Mouse (Mus musculus) small intestine, adult 2 months (tissue): ENCODE measurements around the gene Prkag1. TPM values are rescaled to one million over a fixed set of nuclear protein-coding genes. Genes with fewer than 3 reads are reported as not detected.
A peak's percentile ranks its signal among the peaks of the same experiment; 100 is the strongest.

Experiments used
- H3K27ac ChIP-seq: fragments of 200-500 bp; 2 replicates; pipeline ENCODE4 v1.5.1; 2012; ENCODE audit warnings: low read depth, low read length, control low read depth, inconsistent platforms; ENCODE audit not compliant: insufficient read depth
- H3K27me3 ChIP-seq: fragments of 200-500 bp; 2 replicates; pipeline ENCODE4 v1.6.1; 2012; ENCODE audit warnings: mild to moderate bottlenecking, moderate library complexity, low read length, inconsistent platforms; ENCODE audit not compliant: control insufficient read depth, insufficient read depth
- H3K36me3 ChIP-seq: fragments of 200-500 bp; 2 replicates; pipeline ENCODE4 v1.6.1; 2012; ENCODE audit warnings: mild to moderate bottlenecking, low read length, control low read depth, inconsistent platforms; ENCODE audit not compliant: control insufficient read depth, insufficient read depth
- H3K4me1 ChIP-seq: fragments of 200-500 bp; 2 replicates; pipeline ENCODE4 v1.6.1; 2012; ENCODE audit warnings: low read length, inconsistent platforms, mixed read lengths; ENCODE audit not compliant: control insufficient read depth, insufficient read depth, insufficient read length
- H3K4me3 ChIP-seq: fragments of 200-500 bp; 2 replicates; pipeline ENCODE4 v1.5.1; 2012; ENCODE audit warnings: low read depth, mild to moderate bottlenecking, control low read depth, inconsistent platforms, low read length, moderate library complexity
- CTCF ChIP-seq: fragments of 200-500 bp; IDR thresholded peaks from 2 replicates; pipeline ENCODE4 v1.5.1; 2012; ENCODE audit warnings: low read depth, mild to moderate bottlenecking, control low read depth, inconsistent platforms, low read length, moderate library complexity, mixed read lengths; ENCODE audit not compliant: insufficient replicate concordance, insufficient read length; ENCODE audit errors: extremely low read depth
- POLR2A ChIP-seq: fragments of 200-500 bp; IDR thresholded peaks from 2 replicates; pipeline ENCODE4 v1.6.1; 2012; ENCODE audit warnings: low read depth, mild to moderate bottlenecking, control low read depth, inconsistent platforms, low read length, moderate library complexity
- WGBS: fragments of 180-500 bp; shearing (Covaris S2); methylation state at CpG from one replicate; pipeline ENCODE4 v1.1.7; 2018; 5-methylcytosine and 5-hydroxymethylcytosine counted together
- polyA plus RNA-seq: library from polyadenylated mRNA; depleted of rRNA; stranded (reverse); fragments of >200 nt; gene quantifications from 2 replicates; pipeline ENCODE4 v1.2.3, GENCODE M21; 2012

Gene Prkag1
- polyA plus RNA-seq, 1 experiment = 65.7 TPM

DNA sequence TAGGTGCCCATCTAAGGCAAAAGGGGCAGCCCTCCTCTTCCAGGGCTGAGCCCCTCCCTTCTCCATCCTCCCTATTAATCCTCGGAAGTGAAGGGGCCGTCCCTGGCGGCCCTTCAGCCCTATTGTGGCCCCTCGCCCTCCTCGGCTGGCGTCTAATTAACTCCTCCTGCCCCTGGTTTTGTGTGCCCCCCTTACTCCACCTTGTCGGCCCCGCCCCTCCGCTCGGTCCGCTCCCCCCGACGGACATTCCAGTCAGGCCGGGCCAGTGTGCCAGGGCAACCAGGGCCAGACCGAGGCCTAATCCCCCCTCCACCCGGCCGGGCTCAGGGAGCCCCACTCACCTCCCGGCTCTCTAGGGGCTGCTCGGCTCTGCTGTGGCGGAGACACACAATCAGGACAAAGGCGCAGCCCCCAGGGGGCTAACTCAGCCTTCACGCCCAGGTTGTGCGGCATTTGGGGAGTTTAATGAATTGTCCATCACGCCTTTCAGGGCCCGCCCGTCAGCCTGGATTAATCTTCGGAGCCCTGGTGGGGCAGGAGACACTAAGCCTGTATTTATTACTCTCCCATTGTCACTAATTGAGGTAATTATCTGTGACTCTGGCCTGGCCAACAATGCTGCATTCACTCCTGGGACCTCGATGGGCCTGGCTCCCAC, 33.4 kb downstream of the Prkag1 start:
- Histone ChIP-seq H3K4me3 (no peak overlapping the region), H3K4me1 (peaks cover 3% of the 10 kb centered on the region; the same call in 1 of the 2 replicates), H3K27ac (no peak overlapping the region), H3K36me3 (no peaks in the 10 kb centered on the region), H3K27me3 (peaks cover 35% of the 10 kb centered on the region)
- TF ChIP-seq CTCF (no peak), POLR2A (no peak)
- 24% methylated on average over 28 of the region's 28 CpGs for WGBS

DNA sequence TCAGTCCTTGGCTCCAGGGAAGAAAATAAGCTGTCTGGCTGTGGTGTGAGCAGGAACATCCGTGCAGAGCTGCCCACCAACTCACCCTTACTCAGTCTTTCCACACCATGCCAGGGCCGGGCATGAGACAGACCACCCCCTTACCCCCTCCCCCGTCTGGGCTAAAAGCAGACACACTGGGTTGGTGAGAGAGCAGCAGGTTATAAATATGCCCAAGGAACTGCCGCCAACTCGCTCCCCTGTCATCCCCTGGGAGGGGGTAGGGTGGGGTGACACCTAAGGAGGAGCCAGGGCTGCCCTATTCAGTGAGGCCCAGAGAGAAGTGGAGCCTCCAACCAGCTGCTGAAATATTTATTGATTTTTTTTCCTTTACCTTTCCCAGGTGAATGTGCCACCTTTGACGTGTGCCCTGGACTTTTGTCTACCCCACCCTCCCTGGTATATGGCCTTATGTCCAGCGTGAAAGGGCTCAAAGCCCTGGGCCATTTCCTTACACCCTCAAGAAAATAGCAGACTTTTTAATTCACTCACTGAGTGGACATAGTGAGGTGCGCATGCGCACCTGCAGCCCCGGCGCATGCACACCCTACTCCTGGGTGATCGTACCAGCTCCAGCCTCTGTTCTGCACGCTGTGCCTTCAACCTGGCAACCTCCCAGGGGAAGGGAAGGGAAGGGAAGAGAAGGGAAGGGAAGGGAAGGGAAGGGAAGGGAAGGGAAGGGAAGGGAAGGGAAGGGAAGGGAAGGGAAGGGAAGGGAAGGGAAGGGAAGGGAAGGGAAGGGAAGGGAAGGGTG, 34.3 kb downstream of the Prkag1 start:
- no peaks in the 10 kb centered on the region for H3K36me3 ChIP-seq
- H3K4me1 ChIP-seq = peaks cover 6% of the 10 kb centered on the region; the same call in 1 of the 2 replicates
- no peak for TF ChIP-seq POLR2A
- TF ChIP-seq CTCF = no peak
- 6% methylated on average over 13 of the region's 13 CpGs for whole genome bisulfite sequencing
- no peak overlapping the region for H3K4me3 ChIP-seq
- peaks cover 45% of the 10 kb centered on the region for H3K27me3 ChIP-seq
- no peak overlapping the region for H3K27ac ChIP-seq

DNA sequence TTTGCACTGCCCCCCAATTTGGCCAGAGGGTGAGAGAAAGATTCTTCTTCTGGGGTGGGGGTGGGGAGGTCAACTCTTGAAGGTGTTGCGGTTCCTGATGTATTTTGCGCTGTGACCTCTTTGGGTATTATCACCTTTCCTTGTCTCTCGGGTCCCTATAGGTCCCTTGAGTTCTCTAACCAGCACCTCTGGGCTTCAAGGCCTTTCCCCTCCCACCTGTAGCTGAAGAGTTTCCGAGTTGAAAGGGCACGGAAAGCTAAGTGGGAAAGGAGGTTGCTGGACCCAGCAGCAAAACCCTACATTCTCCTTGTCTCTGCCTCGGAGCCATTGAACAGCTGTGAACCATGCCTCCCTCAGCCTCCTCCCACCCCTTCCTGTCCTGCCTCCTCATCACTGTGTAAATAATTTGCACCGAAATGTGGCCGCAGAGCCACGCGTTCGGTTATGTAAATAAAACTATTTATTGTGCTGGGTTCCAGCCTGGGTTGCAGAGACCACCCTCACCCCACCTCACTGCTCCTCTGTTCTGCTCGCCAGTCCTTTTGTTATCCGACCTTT, 38.1 kb downstream of the Prkag1 start:
- H3K27me3 ChIP-seq = peaks cover 69% of the 10 kb centered on the region
- 7% methylated on average over 13 of the region's 13 CpGs for WGBS
- H3K27ac ChIP-seq = no peak overlapping the region
- no peaks in the 10 kb centered on the region for H3K36me3 ChIP-seq
- no peak for TF ChIP-seq CTCF
- TF ChIP-seq POLR2A = no peak
- H3K4me1 ChIP-seq = peaks cover 18% of the 10 kb centered on the region
- H3K4me3 ChIP-seq = no peak overlapping the region

DNA sequence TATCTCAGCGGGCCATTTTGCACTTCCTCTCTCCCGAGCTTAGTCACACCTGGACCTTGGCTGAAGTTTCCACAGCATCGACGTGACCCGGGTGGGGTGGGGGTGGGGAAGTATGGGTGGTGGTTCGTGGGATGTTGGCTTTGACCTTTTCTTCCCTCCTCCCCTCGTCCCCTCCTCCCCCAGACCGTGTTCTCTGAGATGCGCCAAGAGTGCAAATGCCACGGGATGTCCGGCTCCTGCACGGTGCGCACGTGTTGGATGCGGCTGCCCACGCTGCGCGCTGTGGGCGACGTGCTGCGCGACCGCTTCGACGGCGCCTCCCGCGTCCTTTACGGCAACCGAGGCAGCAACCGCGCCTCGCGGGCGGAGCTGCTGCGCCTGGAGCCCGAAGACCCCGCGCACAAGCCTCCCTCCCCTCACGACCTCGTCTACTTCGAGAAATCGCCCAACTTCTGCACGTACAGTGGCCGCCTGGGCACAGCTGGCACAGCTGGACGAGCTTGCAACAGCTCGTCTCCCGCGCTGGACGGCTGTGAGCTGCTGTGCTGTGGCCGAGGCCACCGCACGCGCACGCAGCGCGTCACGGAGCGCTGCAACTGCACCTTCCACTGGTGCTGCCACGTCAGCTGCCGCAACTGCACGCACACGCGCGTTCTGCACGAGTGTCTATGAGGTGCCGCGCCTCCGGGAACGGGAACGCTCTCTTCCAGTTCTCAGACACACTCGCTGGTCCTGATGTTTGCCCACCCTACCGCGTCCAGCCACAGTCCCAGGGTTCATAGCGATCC, 38.9 kb downstream of the Prkag1 start:
- Histone ChIP-seq H3K27ac (no peak overlapping the region), H3K4me3 (peak overlapping the region; percentile 28), H3K27me3 (peaks cover 73% of the 10 kb centered on the region), H3K4me1 (peaks cover 18% of the 10 kb centered on the region), H3K36me3 (no peaks in the 10 kb centered on the region)
- TF ChIP-seq POLR2A (no peak), CTCF (no peak)
- WGBS = 2% methylated on average over 74 of the region's 75 CpGs

DNA sequence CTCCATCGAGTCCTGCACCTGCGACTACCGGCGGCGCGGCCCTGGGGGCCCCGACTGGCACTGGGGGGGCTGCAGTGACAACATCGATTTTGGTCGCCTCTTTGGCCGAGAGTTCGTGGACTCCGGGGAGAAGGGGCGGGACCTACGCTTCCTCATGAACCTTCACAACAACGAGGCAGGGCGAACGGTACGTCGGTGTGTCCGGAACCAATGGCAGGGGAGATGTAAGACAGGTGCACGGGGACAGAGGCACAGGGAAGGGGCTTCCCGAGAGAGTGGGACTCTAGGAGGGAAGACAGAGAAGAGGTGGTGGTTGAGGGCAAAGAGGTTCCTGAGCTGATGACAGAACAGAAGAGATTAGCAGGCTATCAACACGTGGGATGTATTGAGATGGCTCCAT, 39.5 kb downstream of the Prkag1 start:
- peak overlapping the region; percentile 4; the same call in 1 of the 2 replicates for H3K4me3 ChIP-seq
- no peak overlapping the region for H3K27ac ChIP-seq
- peaks cover 18% of the 10 kb centered on the region for H3K4me1 ChIP-seq
- TF ChIP-seq POLR2A = no peak
- no peak for TF ChIP-seq CTCF
- peaks cover 71% of the 10 kb centered on the region for H3K27me3 ChIP-seq
- 2% methylated on average over 23 of the region's 23 CpGs for WGBS
- no peaks in the 10 kb centered on the region for H3K36me3 ChIP-seq

DNA sequence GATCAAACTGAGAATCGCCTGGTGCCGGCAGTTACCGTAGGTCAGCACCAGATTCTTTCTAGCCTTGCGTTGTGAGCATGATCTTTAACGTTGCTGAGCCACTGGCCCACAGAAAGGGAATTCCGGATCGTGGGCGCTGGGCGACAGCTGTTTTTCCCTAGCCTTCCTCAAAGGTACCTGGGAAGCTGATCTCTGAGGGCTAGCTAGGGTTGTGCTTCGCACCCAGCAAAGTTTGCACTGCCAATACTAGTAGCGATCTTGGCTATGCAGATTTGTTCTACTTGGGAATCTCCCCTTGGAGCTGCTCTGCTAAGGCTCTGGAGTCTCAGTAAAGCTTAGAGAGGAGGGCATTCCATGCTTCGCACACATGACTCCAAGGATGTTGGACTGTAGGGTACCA, 40.1 kb downstream of the Prkag1 start:
- TF ChIP-seq CTCF (no peak), POLR2A (no peak)
- WGBS = 1% methylated on average over 12 of the region's 12 CpGs
- H3K27ac ChIP-seq = no peak overlapping the region
- peak overlapping the region; percentile 29 for H3K4me3 ChIP-seq
- H3K36me3 ChIP-seq = no peaks in the 10 kb centered on the region
- H3K27me3 ChIP-seq = peaks cover 65% of the 10 kb centered on the region
- peaks cover 18% of the 10 kb centered on the region for H3K4me1 ChIP-seq
